15 mouse cellular contexts compared by ENCODE assay signal in genomic region chr12:29649510-29650152, GRCm38 (mm10).
A peak's percentile ranks its signal among the peaks of the same experiment; 100 is the strongest.
DNase-seq lines count a peak whose midpoint lies in the region; ATAC-seq lines count a peak whose summit lies in the region.
"Had no signal": no experiment of that assay in that cellular context is flagged by ENCODE, and none has a peak within 500 bp of the region (broad histone marks: within the 10 kb centered on the region; RNA-seq: fewer than 3 reads in every experiment).

No protein-coding gene starts in this region.

- H3K9ac ChIP-seq in forebrain, embryonic 12.5 days: no peak overlapping the region
- no peak overlapping the region for H3K9ac ChIP-seq in neural tube, embryonic 11.5 days (ENCODE audit: low read length)
- H3K9ac ChIP-seq in midbrain, embryonic 13.5 days (replicated peaks): no peak overlapping the region
- H3K9ac ChIP-seq: kidney, embryonic 15.5 days; limb, embryonic 15.5 days had no signal

- H3K4me2 ChIP-seq in forebrain, embryonic 12.5 days: no peak overlapping the region
- no peak overlapping the region for H3K4me2 ChIP-seq in neural tube, embryonic 11.5 days (ENCODE audit: low read depth)
- no peak overlapping the region for H3K4me2 ChIP-seq in midbrain, embryonic 13.5 days (replicated peaks)
- H3K4me2 ChIP-seq: kidney, embryonic 15.5 days; limb, embryonic 15.5 days had no signal

- DNase-seq in forebrain, embryonic 10.5 days (ENCODE audit: extremely low spot score, low spot score): no peak
- peak; percentile 25 for DNase-seq in neural tube, embryonic 11.5 days (ENCODE audit: low spot score)
- no peak for DNase-seq in neural tube, embryonic 10.5 days (ENCODE audit: extremely low spot score, low spot score)
- no peak for DNase-seq in adrenal gland, postnatal 4 days (ENCODE audit: low spot score in 2 of 2)
- no peak for DNase-seq in cerebellum, adult 8-10 months
- DNase-seq: adrenal gland, adult 8-10 months; cerebellum, adult 9-11 months; embryo, embryonic 11 days; lung, adult 18-20 months had no signal

- no peaks in the 10 kb centered on the region for H3K9me3 ChIP-seq in forebrain, embryonic 12.5 days
- no peaks in the 10 kb centered on the region for H3K9me3 ChIP-seq in forebrain, embryonic 10.5 days
- H3K9me3 ChIP-seq in neural tube, embryonic 11.5 days (ENCODE audit: control insufficient read depth, low read length): no peaks in the 10 kb centered on the region
- H3K9me3 ChIP-seq in midbrain, embryonic 13.5 days: no peaks in the 10 kb centered on the region
- H3K9me3 ChIP-seq: kidney, embryonic 15.5 days; limb, embryonic 15.5 days had no signal

- H3K36me3 ChIP-seq in forebrain, embryonic 12.5 days (replicated peaks): no peaks in the 10 kb centered on the region
- H3K36me3 ChIP-seq in forebrain, embryonic 10.5 days (replicated peaks): no peaks in the 10 kb centered on the region
- no peaks in the 10 kb centered on the region for H3K36me3 ChIP-seq in neural tube, embryonic 11.5 days (ENCODE audit: control insufficient read depth, insufficient read depth, low read length)
- peaks cover 14% of the 10 kb centered on the region; the same call in 1 of the 2 replicates for H3K36me3 ChIP-seq in midbrain, embryonic 13.5 days
- H3K36me3 ChIP-seq: kidney, embryonic 15.5 days; limb, embryonic 15.5 days had no signal

- H3K4me1 ChIP-seq in forebrain, embryonic 12.5 days: peaks cover 11% of the 10 kb centered on the region
- 0 out of 2 replicates have a peak, but pooled peaks cover 4% of the 10 kb centered on the region for H3K4me1 ChIP-seq in forebrain, embryonic 10.5 days
- H3K4me1 ChIP-seq in neural tube, embryonic 11.5 days (ENCODE audit: control insufficient read depth, insufficient read depth, low read length): peaks cover 11% of the 10 kb centered on the region; the same call in 1 of the 2 replicates
- peaks cover 37% of the 10 kb centered on the region for H3K4me1 ChIP-seq in midbrain, embryonic 13.5 days (replicated peaks)
- H3K4me1 ChIP-seq: kidney, embryonic 15.5 days; limb, embryonic 15.5 days had no signal

- H3K4me3 ChIP-seq in forebrain, embryonic 12.5 days (replicated peaks): no peak overlapping the region
- no peak overlapping the region for H3K4me3 ChIP-seq in forebrain, embryonic 10.5 days
- no peak overlapping the region for H3K4me3 ChIP-seq in neural tube, embryonic 11.5 days (ENCODE audit: low read depth, low read length)
- H3K4me3 ChIP-seq in midbrain, embryonic 13.5 days (replicated peaks): no peak overlapping the region
- H3K4me3 ChIP-seq: kidney, embryonic 15.5 days; limb, embryonic 15.5 days had no signal

- WGBS in forebrain, embryonic 12.5 days: 68% methylated on average over 10 of the region's 10 CpGs
- 87% methylated on average over 10 of the region's 10 CpGs for WGBS in forebrain, embryonic 10.5 days
- WGBS in neural tube, embryonic 11.5 days: 64% methylated on average over 10 of the region's 10 CpGs
- WGBS in midbrain, embryonic 13.5 days: 60% methylated on average over 10 of the region's 10 CpGs

- no peaks in the 10 kb centered on the region for H3K27me3 ChIP-seq in forebrain, embryonic 12.5 days
- H3K27me3 ChIP-seq in forebrain, embryonic 10.5 days (ENCODE audit: poor library complexity, severe bottlenecking): no peaks in the 10 kb centered on the region
- no peaks in the 10 kb centered on the region for H3K27me3 ChIP-seq in neural tube, embryonic 11.5 days (ENCODE audit: control insufficient read depth, insufficient read depth, low read length)
- H3K27me3 ChIP-seq in midbrain, embryonic 13.5 days: no peaks in the 10 kb centered on the region
- H3K27me3 ChIP-seq: kidney, embryonic 15.5 days; limb, embryonic 15.5 days had no signal

- peak overlapping the region; percentile 54; the same call in 1 of the 2 replicates for H3K27ac ChIP-seq in forebrain, embryonic 12.5 days
- H3K27ac ChIP-seq in forebrain, embryonic 10.5 days: no peak overlapping the region
- H3K27ac ChIP-seq in neural tube, embryonic 11.5 days (ENCODE audit: low read depth, low read length): peak overlapping the region; percentile 80
- peak overlapping the region; percentile 71 for H3K27ac ChIP-seq in midbrain, embryonic 13.5 days
- H3K27ac ChIP-seq: kidney, embryonic 15.5 days; limb, embryonic 15.5 days had no signal

- ATAC-seq in forebrain, embryonic 12.5 days (ENCODE audit: low FRiP score): peak; percentile 69
- peak; percentile 94 for ATAC-seq in neural tube, embryonic 11.5 days (ENCODE audit: insufficient read depth, low FRiP score, low TSS enrichment)
- ATAC-seq in midbrain, embryonic 13.5 days: peak; percentile 79
- ATAC-seq in erythroid progenitor cell, adult 5-6 weeks (replicated peaks; ENCODE audit: low FRiP score, poor library complexity, severe bottlenecking): no peak
- ATAC-seq: inflammation-experienced regulatory T-cells, adult 6 months had no signal
